Mouse (Mus musculus): Measurements from ENCODE around the gene Kiz. TPM values are rescaled to one million over a fixed set of nuclear protein-coding genes. Genes with fewer than 3 reads are reported as not detected.

The Kiz gene
- total and polyA plus RNA-seq, 2 experiments from 2014 or later, result 6.9 to 18.6 TPM

DNA sequence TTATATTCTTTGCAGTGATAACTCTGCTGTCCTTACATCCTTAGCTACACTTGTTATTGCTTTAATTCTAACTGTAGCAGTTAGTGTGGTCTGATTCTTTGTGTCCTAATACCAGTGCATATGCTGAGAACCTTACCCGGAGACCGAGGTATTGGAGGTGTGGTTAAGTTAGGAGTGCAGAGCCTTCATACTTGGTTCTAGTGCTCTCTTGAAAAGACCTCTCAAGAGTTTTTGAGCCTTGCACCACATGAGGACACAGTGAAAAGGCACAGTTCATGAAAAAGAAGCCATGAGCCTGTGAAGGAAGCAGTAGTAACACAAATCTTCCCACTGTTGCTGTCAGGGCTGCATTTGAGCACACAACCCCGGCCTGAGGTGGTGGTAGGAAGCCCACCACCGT is 26.0 kb downstream of the Kiz start:
- no peaks in the 10 kb centered on the region for H3K4me1 ChIP-seq (ENCODE audit: insufficient read depth, low read length)
- ATAC-seq, result no peak
- TF ChIP-seq CTCF (IDR thresholded peaks at IDR 0.05; ENCODE audit: low read depth), result no peak
- H3K36me3 ChIP-seq (ENCODE audit: insufficient read depth, low read length), result no peaks in the 10 kb centered on the region
- no peak for DNase-seq (ENCODE audit: low spot score)
- no peaks in the 10 kb centered on the region for H3K9me3 ChIP-seq (ENCODE audit: low read length)
- H3K27ac ChIP-seq, result no peak overlapping the region
- H3K4me3 ChIP-seq (ENCODE audit: low read length), result no peak overlapping the region
- no peaks in the 10 kb centered on the region for H3K27me3 ChIP-seq (ENCODE audit: insufficient read depth, low read length)
- H3K4me2 ChIP-seq (ENCODE audit: low read depth, low read length), result no peak overlapping the region
- no peak overlapping the region for H3K9ac ChIP-seq (replicated peaks; ENCODE audit: low read length)
- WGBS, result 94% methylated on average over 4 of the region's 4 CpGs

DNA sequence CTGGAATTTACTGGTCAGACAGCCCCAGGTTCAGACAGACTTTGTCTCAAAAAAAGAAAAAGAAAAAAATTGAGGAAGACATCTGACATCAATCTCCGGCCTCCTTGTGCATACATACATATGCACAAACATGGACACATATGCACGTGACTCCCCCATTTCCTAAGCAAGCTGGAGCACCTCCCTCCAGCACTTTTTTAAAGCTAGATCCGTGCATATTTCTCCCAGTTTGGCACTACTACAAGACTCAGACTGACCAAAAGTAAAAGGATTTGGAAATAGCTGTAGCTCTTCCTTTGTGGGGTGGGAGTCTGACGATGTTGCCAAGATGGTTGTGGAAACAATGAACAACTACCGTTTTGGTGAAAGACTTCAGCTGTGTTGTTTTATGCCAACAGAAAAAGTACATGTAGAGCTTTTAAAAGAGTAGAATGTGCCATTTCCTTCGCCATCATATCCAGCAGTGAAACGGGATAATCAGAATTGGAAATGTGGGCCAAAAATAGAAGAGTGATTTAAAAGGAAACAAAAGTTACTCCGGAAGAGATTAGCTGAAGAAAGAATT is 28.7 kb downstream of the Kiz start:
- Histone ChIP-seq H3K9ac (replicated peaks; ENCODE audit: low read length) (no peak overlapping the region; the same call in 1 of the 2 replicates), H3K27ac (no peak overlapping the region; the same call in 1 of the 2 replicates), H3K9me3 (ENCODE audit: low read length) (no peaks in the 10 kb centered on the region), H3K4me3 (ENCODE audit: low read length) (no peak overlapping the region), H3K4me1 (ENCODE audit: insufficient read depth, low read length) (no peaks in the 10 kb centered on the region), H3K4me2 (ENCODE audit: low read depth, low read length) (peak overlapping the region; percentile 25; the same call in 1 of the 2 replicates), H3K27me3 (ENCODE audit: insufficient read depth, low read length) (no peaks in the 10 kb centered on the region), H3K36me3 (ENCODE audit: insufficient read depth, low read length) (no peaks in the 10 kb centered on the region)
- DNase-seq (ENCODE audit: low spot score) (peak; percentile 18), ATAC-seq (no peak)
- no peak for TF ChIP-seq CTCF (IDR thresholded peaks at IDR 0.05; ENCODE audit: low read depth)
- WGBS, result 40% methylated on average over 8 of the region's 8 CpGs

DNA sequence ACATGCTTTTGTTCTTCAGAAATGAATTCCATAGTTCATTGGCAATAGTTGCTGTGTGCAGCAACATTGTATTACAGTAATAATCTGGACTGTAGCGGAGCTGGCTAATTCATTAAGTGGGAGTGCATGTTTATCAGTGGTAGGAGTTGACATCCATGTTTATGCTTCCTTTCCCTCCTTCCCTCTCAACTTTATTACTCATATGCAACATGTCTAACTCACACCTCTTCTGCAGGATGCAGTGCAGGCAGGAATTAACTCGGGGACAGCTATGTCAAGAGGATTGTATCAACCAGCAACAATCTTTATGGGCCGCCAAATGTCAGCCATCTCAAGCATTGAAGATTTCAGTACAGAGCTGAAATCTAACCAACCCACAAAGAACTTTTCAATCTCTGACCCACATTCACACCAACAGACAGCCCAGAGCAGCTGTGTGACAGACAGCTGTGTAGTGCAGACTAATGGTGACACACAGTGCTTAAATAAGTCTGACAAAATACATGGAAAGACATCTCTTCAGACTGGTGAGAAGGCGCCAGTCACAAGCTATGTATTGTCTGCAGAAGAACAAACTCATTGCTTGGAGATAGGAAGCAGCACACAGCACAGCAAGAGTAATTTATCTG is 33.2 kb downstream of the Kiz start:
- ATAC-seq (no peak), DNase-seq (ENCODE audit: low spot score) (no peak)
- no peaks in the 10 kb centered on the region for H3K4me1 ChIP-seq (ENCODE audit: insufficient read depth, low read length)
- no peak overlapping the region for H3K4me3 ChIP-seq (ENCODE audit: low read length)
- 89% methylated on average over 4 of the region's 4 CpGs for WGBS
- no peak overlapping the region for H3K4me2 ChIP-seq (ENCODE audit: low read depth, low read length)
- no peaks in the 10 kb centered on the region for H3K27me3 ChIP-seq (ENCODE audit: insufficient read depth, low read length)
- no peak overlapping the region for H3K9ac ChIP-seq (replicated peaks; ENCODE audit: low read length)
- H3K9me3 ChIP-seq (ENCODE audit: low read length), result no peaks in the 10 kb centered on the region
- H3K36me3 ChIP-seq (ENCODE audit: insufficient read depth, low read length), result no peaks in the 10 kb centered on the region
- no peak for TF ChIP-seq CTCF (IDR thresholded peaks at IDR 0.05; ENCODE audit: low read depth)
- no peak overlapping the region for H3K27ac ChIP-seq

DNA sequence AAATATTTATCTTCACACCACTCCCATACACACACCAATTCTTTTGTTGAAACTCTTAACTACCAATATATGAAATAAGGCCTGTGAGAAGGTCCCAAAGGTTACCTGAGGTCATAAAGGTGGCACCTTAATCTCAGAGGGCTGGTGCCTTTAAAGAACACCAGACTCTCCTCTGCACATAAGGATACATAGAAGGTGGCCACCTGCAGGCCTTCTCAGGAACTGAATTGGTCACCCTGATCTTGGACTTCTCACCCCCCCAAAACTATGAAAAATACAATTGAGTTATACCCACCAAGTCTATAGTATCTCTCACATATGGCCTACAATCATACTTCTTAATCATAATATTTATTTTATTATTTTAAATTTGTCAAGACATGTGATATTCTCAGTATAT is 43.3 kb downstream of the Kiz start:
- Histone ChIP-seq H3K27ac (no peak overlapping the region), H3K27me3 (ENCODE audit: insufficient read depth, low read length) (no peaks in the 10 kb centered on the region), H3K9me3 (ENCODE audit: low read length) (no peaks in the 10 kb centered on the region), H3K9ac (replicated peaks; ENCODE audit: low read length) (no peak overlapping the region), H3K4me1 (ENCODE audit: insufficient read depth, low read length) (no peaks in the 10 kb centered on the region), H3K36me3 (ENCODE audit: insufficient read depth, low read length) (no peaks in the 10 kb centered on the region), H3K4me3 (ENCODE audit: low read length) (no peak overlapping the region), H3K4me2 (ENCODE audit: low read depth, low read length) (no peak overlapping the region)
- no peak for DNase-seq (ENCODE audit: low spot score)
- ATAC-seq, result no peak
- TF ChIP-seq CTCF (IDR thresholded peaks at IDR 0.05; ENCODE audit: low read depth), result peak; percentile 49

DNA sequence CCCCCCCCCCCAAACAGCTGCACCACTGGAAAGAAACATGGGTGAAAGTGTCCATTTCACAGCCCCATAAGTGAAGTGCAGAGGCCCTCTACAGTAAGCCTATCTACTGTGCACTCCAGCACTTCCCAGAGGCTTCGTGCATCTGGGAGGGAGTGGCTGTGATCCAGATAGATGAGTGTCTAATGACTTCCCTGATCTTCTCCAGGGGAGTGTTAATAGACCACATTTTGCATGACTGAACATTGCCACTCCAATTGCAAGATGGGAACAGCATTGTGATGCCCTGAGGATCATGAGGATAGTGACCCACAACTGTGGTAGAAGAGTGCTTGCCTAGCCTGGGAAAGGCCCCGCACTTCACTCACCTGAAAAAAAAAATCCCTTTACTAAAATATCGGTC is 60.4 kb downstream of the Kiz start:
- H3K27ac ChIP-seq, result no peak overlapping the region
- H3K9ac ChIP-seq (replicated peaks; ENCODE audit: low read length), result no peak overlapping the region
- no peaks in the 10 kb centered on the region for H3K27me3 ChIP-seq (ENCODE audit: insufficient read depth, low read length)
- no peak overlapping the region for H3K4me3 ChIP-seq (ENCODE audit: low read length)
- H3K9me3 ChIP-seq (ENCODE audit: low read length), result no peaks in the 10 kb centered on the region
- no peak for TF ChIP-seq CTCF (IDR thresholded peaks at IDR 0.05; ENCODE audit: low read depth)
- ATAC-seq, result no peak
- 90% methylated on average over 3 of the region's 3 CpGs for whole genome bisulfite sequencing
- no peaks in the 10 kb centered on the region for H3K4me1 ChIP-seq (ENCODE audit: insufficient read depth, low read length)
- no peak overlapping the region for H3K4me2 ChIP-seq (ENCODE audit: low read depth, low read length)
- no peak for DNase-seq (ENCODE audit: low spot score)
- no peaks in the 10 kb centered on the region for H3K36me3 ChIP-seq (ENCODE audit: insufficient read depth, low read length)

DNA sequence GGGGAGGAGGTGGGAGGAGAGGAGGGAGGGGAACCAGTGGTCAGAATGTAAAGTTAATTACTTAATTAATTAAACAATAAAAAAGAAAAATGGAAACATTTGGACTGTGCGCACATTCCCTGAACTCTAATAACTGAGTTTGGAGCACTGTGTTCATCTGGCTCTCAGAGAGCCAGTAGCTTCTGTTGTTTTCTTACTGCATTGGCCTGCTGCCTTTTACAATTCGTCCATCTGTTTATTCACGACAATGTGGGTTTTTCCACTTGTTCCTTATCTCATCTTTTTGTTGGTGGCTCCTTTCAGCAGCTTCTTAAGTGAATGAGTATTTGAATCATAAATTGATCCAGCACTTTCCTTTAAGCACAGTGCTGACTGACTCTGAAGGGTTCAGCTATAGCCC is 62.1 kb downstream of the Kiz start:
- Histone ChIP-seq H3K27me3 (ENCODE audit: insufficient read depth, low read length) (no peaks in the 10 kb centered on the region), H3K4me1 (ENCODE audit: insufficient read depth, low read length) (no peaks in the 10 kb centered on the region), H3K9me3 (ENCODE audit: low read length) (no peaks in the 10 kb centered on the region), H3K36me3 (ENCODE audit: insufficient read depth, low read length) (no peaks in the 10 kb centered on the region), H3K9ac (replicated peaks; ENCODE audit: low read length) (no peak overlapping the region), H3K27ac (no peak overlapping the region), H3K4me3 (ENCODE audit: low read length) (no peak overlapping the region), H3K4me2 (ENCODE audit: low read depth, low read length) (no peak overlapping the region)
- ATAC-seq, result no peak
- no peak for TF ChIP-seq CTCF (IDR thresholded peaks at IDR 0.05; ENCODE audit: low read depth)
- no peak for DNase-seq (ENCODE audit: low spot score)
- WGBS, result 69% methylated on average over 3 of the region's 3 CpGs

DNA sequence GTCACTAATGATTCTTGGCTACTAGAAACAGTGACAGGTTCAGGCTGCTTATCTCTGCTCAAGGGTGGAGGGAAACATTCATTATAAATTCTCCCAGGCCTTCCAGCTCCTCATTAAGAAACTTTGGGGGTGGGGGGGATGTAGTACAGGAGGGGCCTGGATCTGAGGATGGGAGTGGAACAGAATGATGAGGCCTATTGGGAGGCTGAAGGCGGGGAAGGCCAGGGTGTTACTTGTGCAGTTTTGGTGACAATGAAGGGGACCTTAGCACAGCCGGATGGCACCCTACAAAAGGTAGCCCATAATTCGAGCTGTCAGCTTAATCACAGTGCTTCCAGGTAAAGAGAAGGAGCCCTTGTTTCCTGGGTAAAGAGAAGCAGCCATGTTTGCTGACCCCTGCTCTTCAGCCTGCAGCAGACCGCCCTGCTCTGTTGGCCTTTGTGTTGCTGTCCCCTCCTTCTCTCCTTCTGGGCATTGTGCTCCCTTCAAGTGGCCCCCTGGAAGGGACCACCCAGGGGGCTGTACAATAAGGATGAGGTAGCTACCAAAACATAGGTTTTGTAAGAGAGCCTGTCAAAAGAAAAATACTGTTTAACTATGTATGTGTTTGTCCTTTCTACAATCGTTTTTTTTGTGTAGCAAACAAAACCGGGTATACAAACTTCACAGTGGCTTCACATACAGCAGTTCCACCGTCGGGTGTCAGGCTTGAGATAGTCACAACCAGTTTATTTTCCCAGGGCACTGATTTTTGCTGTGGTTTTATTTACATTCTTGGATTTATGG is 64.9 kb downstream of the Kiz start:
- no peaks in the 10 kb centered on the region for H3K9me3 ChIP-seq (ENCODE audit: low read length)
- WGBS, result 18% methylated on average over 8 of the region's 8 CpGs
- no peak for DNase-seq (ENCODE audit: low spot score)
- no peaks in the 10 kb centered on the region for H3K36me3 ChIP-seq (ENCODE audit: insufficient read depth, low read length)
- no peak for TF ChIP-seq CTCF (IDR thresholded peaks at IDR 0.05; ENCODE audit: low read depth)
- H3K27me3 ChIP-seq (ENCODE audit: insufficient read depth, low read length), result no peaks in the 10 kb centered on the region
- H3K9ac ChIP-seq (replicated peaks; ENCODE audit: low read length), result no peak overlapping the region
- H3K4me3 ChIP-seq (ENCODE audit: low read length), result no peak overlapping the region
- H3K4me1 ChIP-seq (ENCODE audit: insufficient read depth, low read length), result no peaks in the 10 kb centered on the region
- no peak overlapping the region for H3K4me2 ChIP-seq (ENCODE audit: low read depth, low read length)
- no peak for ATAC-seq
- no peak overlapping the region for H3K27ac ChIP-seq
